Mouse (Mus musculus) liver, embryonic 13.5 days (tissue): Measurements from ENCODE around the gene 1700029H14Rik. TPM values are rescaled to one million over a fixed set of nuclear protein-coding genes. Genes with fewer than 3 reads are reported as not detected.

Source experiments
- ATAC-seq: fragments of 200-750 bp; cut with Nextera tagmentation; 2 replicates; pipeline ENCODE4 v1.8.0; 2017; ENCODE audit warnings: low read depth, mild to moderate bottlenecking, moderate number of reproducible peaks, moderate library complexity
- DNase-seq: peaks from one replicate; pipeline ENCODE4 v3.0.0; 2022
- H3K27ac ChIP-seq: fragments of 300-500 bp; sonication (generic); 2 replicates; pipeline ENCODE4 v1.5.1; 2015; ENCODE audit warnings: moderate library complexity, mild to moderate bottlenecking, inconsistent platforms
- H3K27me3 ChIP-seq: fragments of 300-500 bp; sonication (generic); 2 replicates; pipeline ENCODE4 v1.6.1; 2015; ENCODE audit warnings: mild to moderate bottlenecking, inconsistent platforms
- H3K36me3 ChIP-seq: fragments of 300-500 bp; sonication (generic); 2 replicates; pipeline ENCODE4 v1.6.1; 2015; ENCODE audit warnings: mild to moderate bottlenecking, inconsistent platforms
- H3K4me1 ChIP-seq: fragments of 300-500 bp; sonication (generic); replicated peaks from 2 replicates; pipeline ENCODE4 v1.6.1; 2015; ENCODE audit warnings: inconsistent platforms
- H3K4me2 ChIP-seq: fragments of 300-500 bp; sonication (generic); 2 replicates; pipeline ENCODE4 v1.6.1; 2015; ENCODE audit warnings: inconsistent platforms, mild to moderate bottlenecking, moderate library complexity
- H3K4me3 ChIP-seq: fragments of 300-500 bp; sonication (generic); replicated peaks from 2 replicates; pipeline ENCODE4 v1.5.1; 2015; ENCODE audit warnings: mild to moderate bottlenecking, inconsistent platforms
- H3K9ac ChIP-seq: fragments of 300-500 bp; sonication (generic); 2 replicates; pipeline ENCODE4 v1.6.1; 2015; ENCODE audit warnings: mild to moderate bottlenecking, inconsistent platforms
- H3K9me3 ChIP-seq: fragments of 300-500 bp; sonication (generic); replicated peaks from 2 replicates; pipeline ENCODE4 v1.6.1; 2016; ENCODE audit warnings: inconsistent platforms
- WGBS: fragments of 180-500 bp; shearing (Covaris S2); methylation state at CpG from one replicate; pipeline ENCODE4 v1.1.7; 2015; ENCODE audit not compliant: insufficient replicate concordance; 5-methylcytosine and 5-hydroxymethylcytosine counted together
- polyA plus RNA-seq: library from polyadenylated mRNA; unstranded; fragments of >200 nt; fragmentation: Nextera tagmentation; extraction: Ambion mirVana; gene quantifications from 2 replicates; pipeline ENCODE4 v1.2.1, GENCODE M21; 2015

The 1700029H14Rik gene
- polyA plus RNA-seq, 1 experiment from 2014 or later, result not detected

GRCm38 (mm10) chr8:13503936-13504606 lies 58.2 kb downstream of the 1700029H14Rik start:
- Histone ChIP-seq H3K36me3 (no peaks in the 10 kb centered on the region), H3K9ac (no peak overlapping the region), H3K9me3 (no peaks in the 10 kb centered on the region), H3K4me3 (no peak overlapping the region), H3K4me1 (no peaks in the 10 kb centered on the region), H3K27ac (no peak overlapping the region; the same call in 1 of the 2 replicates), H3K27me3 (no peaks in the 10 kb centered on the region), H3K4me2 (no peak overlapping the region)
- no peak for DNase-seq
- ATAC-seq, result no peak
- 54% methylated on average over 8 of the region's 8 CpGs for WGBS

GRCm38 (mm10) chr8:13501221-13501620 lies 61.0 kb downstream of the 1700029H14Rik start:
- no peak for DNase-seq

More at GRCm38 (mm10) chr8:13501221-13501620, 61.0 kb downstream of the 1700029H14Rik start:
- H3K27ac ChIP-seq, result no peak overlapping the region
- H3K9ac ChIP-seq, result no peak overlapping the region
- H3K27me3 ChIP-seq, result no peaks in the 10 kb centered on the region
- H3K4me1 ChIP-seq, result no peaks in the 10 kb centered on the region
- WGBS, result 53% methylated on average over 3 of the region's 3 CpGs
- H3K9me3 ChIP-seq, result no peaks in the 10 kb centered on the region
- no peaks in the 10 kb centered on the region for H3K36me3 ChIP-seq
- ATAC-seq, result no peak
- H3K4me2 ChIP-seq, result no peak overlapping the region
- no peak overlapping the region for H3K4me3 ChIP-seq

Other genes with a start within 250 kb of the 1700029H14Rik start
- gene Tfdp1, start 223.7 kb downstream of the 1700029H14Rik start, polyA plus RNA-seq, result 124 and 150 TPM in 2 replicates
- gene Atp4b, start 165.6 kb downstream of the 1700029H14Rik start, polyA plus RNA-seq, result not detected in 2 replicates
- gene Grk1, start 157.4 kb downstream of the 1700029H14Rik start, polyA plus RNA-seq, result not detected in 2 replicates
- gene Tmem255b, start 127.3 kb downstream of the 1700029H14Rik start, polyA plus RNA-seq, result not detected in 2 replicates
- gene Gas6, start 68.0 kb downstream of the 1700029H14Rik start, polyA plus RNA-seq, result 4.1 and 4.7 TPM in 2 replicates
- gene Rasa3, start 115.1 kb upstream of the 1700029H14Rik start, polyA plus RNA-seq, result 15.9 and 19.1 TPM in 2 replicates
- gene Cfap97d2, start 143.4 kb upstream of the 1700029H14Rik start, polyA plus RNA-seq, result not detected in 2 replicates
- gene Cdc16, start 195.2 kb upstream of the 1700029H14Rik start, polyA plus RNA-seq, result 62.0 and 66.8 TPM in 2 replicates
- gene Upf3a, start 223.2 kb upstream of the 1700029H14Rik start, polyA plus RNA-seq, result 16.2 and 16.5 TPM in 2 replicates